Mouse (Mus musculus): ENCODE measurements around the gene Olfr385. TPM values are rescaled to one million over a fixed set of nuclear protein-coding genes. Genes with fewer than 3 reads are reported as not detected.
"Not testable (repeated sequence)": the region's sequence is repeated elsewhere in the genome, so short reads cannot be mapped to it uniquely, and the experiment has no call there.

The Olfr385 gene
- not detected in 2 replicates for polyA plus RNA-seq (2016; fragmentation: Nextera tagmentation; extraction: Ambion mirVana)

GRCm38 (mm10) chr11:73592908-73593307 is at the start of gene Olfr385:
TSS of gene Olfr385 (minus strand) at chr11:73593008.
- peaks cover 9% of the 10 kb centered on the region; the same call in 1 of the 2 replicates for H3K9me3 ChIP-seq
- no peaks in the 10 kb centered on the region for H3K4me1 ChIP-seq
- H3K27me3 ChIP-seq = no peaks in the 10 kb centered on the region
- no peak within 1 kb of the TSS for H3K9ac ChIP-seq (replicated peaks)
- H3K27ac ChIP-seq (replicated peaks) = no peak within 1 kb of the TSS
- no peak within 1 kb of the TSS for H3K4me3 ChIP-seq
- no peak within 1 kb of the TSS for H3K4me2 ChIP-seq (replicated peaks)
- ATAC-seq (ENCODE audit: low FRiP score, low read depth) = no peak
- no peaks in the 10 kb centered on the region for H3K36me3 ChIP-seq

GRCm38 (mm10) chr11:73598294-73598693 is 5.5 kb upstream of the Olfr385 start, which contains the start of gene Olfr384:
TSS of gene Olfr384 (plus strand) at chr11:73598594.
- H3K27me3 ChIP-seq = no peaks in the 10 kb centered on the region
- 0 out of 2 replicates have a peak, but pooled peaks cover 4% of the 10 kb centered on the region for H3K9me3 ChIP-seq
- H3K4me2 ChIP-seq (replicated peaks) = no peak within 1 kb of the TSS
- ATAC-seq (ENCODE audit: low FRiP score, low read depth) = no peak
- H3K36me3 ChIP-seq = no peaks in the 10 kb centered on the region
- no peaks in the 10 kb centered on the region for H3K4me1 ChIP-seq
- H3K27ac ChIP-seq (replicated peaks) = no peak within 1 kb of the TSS
- H3K9ac ChIP-seq (replicated peaks) = no peak within 1 kb of the TSS
- no peak within 1 kb of the TSS for H3K4me3 ChIP-seq

GRCm38 (mm10) chr11:73583188-73583587 is 9.6 kb downstream of the Olfr385 start:
- not testable (repeated sequence) for H3K27ac ChIP-seq (replicated peaks); H3K27me3 ChIP-seq; H3K4me2 ChIP-seq (replicated peaks); H3K4me3 ChIP-seq; H3K4me1 ChIP-seq; H3K36me3 ChIP-seq; ATAC-seq (ENCODE audit: low FRiP score, low read depth); H3K9ac ChIP-seq (replicated peaks)
- 79% methylated on average over 1 of the region's 1 CpGs for WGBS
- H3K9me3 ChIP-seq = peaks cover 17% of the 10 kb centered on the region

GRCm38 (mm10) chr11:73579871-73580270 is 12.9 kb downstream of the Olfr385 start:
- Histone ChIP-seq H3K4me1 (no peaks in the 10 kb centered on the region), H3K36me3 (no peaks in the 10 kb centered on the region), H3K9ac (replicated peaks) (no peak overlapping the region), H3K27ac (replicated peaks) (no peak overlapping the region), H3K4me2 (replicated peaks) (no peak overlapping the region), H3K9me3 (peaks cover 23% of the 10 kb centered on the region), H3K4me3 (no peak overlapping the region), H3K27me3 (no peaks in the 10 kb centered on the region)
- no peak for ATAC-seq (ENCODE audit: low FRiP score, low read depth)

Other genes starting within 250 kb of the Olfr385 start
- gene Olfr20, start 242.2 kb downstream of the Olfr385 start, polyA plus RNA-seq (2016; fragmentation: Nextera tagmentation; extraction: Ambion mirVana) = not detected in 2 replicates
- gene Olfr376, start 221.8 kb downstream of the Olfr385 start, polyA plus RNA-seq (2016; fragmentation: Nextera tagmentation; extraction: Ambion mirVana) = not detected in 2 replicates
- not detected in 2 replicates for gene Olfr1, start 193.4 kb downstream of the Olfr385 start, polyA plus RNA-seq (2016; fragmentation: Nextera tagmentation; extraction: Ambion mirVana)
- not detected in 2 replicates for gene Olfr378, start 164.5 kb downstream of the Olfr385 start, polyA plus RNA-seq (2016; fragmentation: Nextera tagmentation; extraction: Ambion mirVana)
- not detected in 2 replicates for gene Olfr380, start 135.5 kb downstream of the Olfr385 start, polyA plus RNA-seq (2016; fragmentation: Nextera tagmentation; extraction: Ambion mirVana)
- not detected in 2 replicates for gene Olfr381, start 101.4 kb downstream of the Olfr385 start, polyA plus RNA-seq (2016; fragmentation: Nextera tagmentation; extraction: Ambion mirVana)
- gene Olfr382, start 75.8 kb downstream of the Olfr385 start, polyA plus RNA-seq (2016; fragmentation: Nextera tagmentation; extraction: Ambion mirVana) = not detected in 2 replicates
- gene Olfr384, start 5.6 kb upstream of the Olfr385 start, polyA plus RNA-seq (2016; fragmentation: Nextera tagmentation; extraction: Ambion mirVana) = not detected in 2 replicates
- not detected in 2 replicates for gene Zfp735, start 95.8 kb upstream of the Olfr385 start, polyA plus RNA-seq (2016; fragmentation: Nextera tagmentation; extraction: Ambion mirVana)
- not detected in 2 replicates for gene Olfr389, start 187.7 kb upstream of the Olfr385 start, polyA plus RNA-seq (2016; fragmentation: Nextera tagmentation; extraction: Ambion mirVana)
- not detected in 2 replicates for gene Olfr390, start 190.0 kb upstream of the Olfr385 start, polyA plus RNA-seq (2016; fragmentation: Nextera tagmentation; extraction: Ambion mirVana)
- gene Olfr391-ps, start 210.0 kb upstream of the Olfr385 start, polyA plus RNA-seq (2016; fragmentation: Nextera tagmentation; extraction: Ambion mirVana) = not detected in 2 replicates
- not detected in 2 replicates for gene Olfr392, start 224.0 kb upstream of the Olfr385 start, polyA plus RNA-seq (2016; fragmentation: Nextera tagmentation; extraction: Ambion mirVana)

Data from midbrain, embryonic 12.5 days (tissue).